Mouse (Mus musculus): ENCODE measurements at regions not wholly inside any gene's neighbourhood (a gene's known extent, or its start where the extent isn't known, plus 50 kb on each side); places are given as distances from the start of the nearest gene placed in this dataset.

DNA sequence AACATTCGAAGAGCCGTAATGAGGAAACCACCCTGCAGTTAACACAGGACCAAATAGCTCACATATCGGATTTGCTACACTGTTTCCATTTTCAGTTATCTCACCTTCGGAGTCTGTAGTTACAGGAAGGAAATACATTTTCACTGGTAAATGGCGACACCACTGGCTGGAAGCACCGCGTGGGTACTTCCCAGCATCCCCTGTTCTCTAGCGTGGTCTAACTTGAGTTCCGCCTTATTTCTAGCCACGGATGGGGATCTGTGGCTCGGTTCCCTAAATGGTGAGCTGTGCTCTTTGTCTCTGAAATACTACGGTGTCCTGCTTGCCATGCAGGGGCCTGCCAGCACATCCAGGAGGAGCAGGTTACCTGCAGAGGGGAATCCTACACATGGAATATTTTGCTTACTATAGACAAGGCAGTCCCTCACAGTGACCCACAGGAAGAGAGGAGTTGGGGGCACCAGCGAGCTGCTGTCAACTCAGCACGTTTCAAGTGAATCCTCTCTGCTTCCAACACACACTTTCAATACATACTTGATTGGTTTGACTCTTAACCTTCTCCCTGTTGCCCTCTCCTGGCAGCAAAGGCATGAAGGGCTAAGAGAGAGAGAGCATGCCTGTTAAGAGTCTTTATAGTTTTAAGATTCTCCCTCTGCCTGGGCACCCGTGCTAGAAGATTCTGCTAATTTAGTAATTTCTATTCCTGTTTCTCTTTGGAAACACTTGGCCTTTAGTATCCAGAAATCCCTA is 78.9 kb upstream of the Tmem150c start:
- H3K4me2 ChIP-seq (replicated peaks), result no peak overlapping the region
- H3K27ac ChIP-seq, result no peak overlapping the region
- no peak for ATAC-seq

DNA sequence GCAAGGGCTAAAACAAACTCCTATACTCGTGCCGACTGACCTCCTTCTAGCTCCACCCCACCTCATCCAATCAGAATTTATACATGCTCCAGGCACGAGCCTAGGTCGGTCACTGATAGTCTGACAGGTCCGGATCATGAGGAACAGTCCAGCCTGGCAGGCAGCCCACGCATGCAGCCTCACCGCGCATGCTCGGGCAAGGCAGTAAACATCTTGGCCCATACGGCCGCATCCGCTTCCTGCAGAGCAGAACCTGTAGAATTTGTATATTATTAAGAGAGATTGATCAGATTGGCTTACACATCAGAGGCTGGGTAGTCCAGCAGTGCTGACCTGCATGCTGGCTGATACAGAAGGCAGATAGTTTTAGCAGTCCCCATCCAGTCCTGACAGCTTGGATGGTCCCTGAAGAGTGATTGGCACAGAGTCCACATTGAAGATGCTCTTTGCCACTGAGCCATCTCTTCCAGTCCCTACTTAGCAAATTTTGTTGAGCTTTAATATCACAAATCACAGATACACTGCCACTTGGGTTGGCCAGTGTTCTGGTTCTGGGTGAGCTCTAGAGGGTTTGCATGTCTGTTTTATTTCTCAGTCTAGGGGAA is 78.2 kb upstream of the Tmem150c start:
- H3K27me3 ChIP-seq (replicated peaks), result no peaks in the 10 kb centered on the region
- no peaks in the 10 kb centered on the region for H3K4me1 ChIP-seq (replicated peaks)
- H3K9me3 ChIP-seq, result no peaks in the 10 kb centered on the region
- H3K27ac ChIP-seq, result no peak overlapping the region
- 88% methylated on average over 12 of the region's 12 CpGs for WGBS
- no peak overlapping the region for H3K9ac ChIP-seq
- no peak overlapping the region for H3K4me2 ChIP-seq (replicated peaks)
- H3K36me3 ChIP-seq, result no peaks in the 10 kb centered on the region
- no peak for ATAC-seq
- H3K4me3 ChIP-seq (replicated peaks), result no peak overlapping the region

More for the DNA sequence above, 78.9 kb upstream of the Tmem150c start:
- Histone ChIP-seq H3K27me3 (replicated peaks) (no peaks in the 10 kb centered on the region), H3K9ac (no peak overlapping the region), H3K36me3 (no peaks in the 10 kb centered on the region), H3K9me3 (no peaks in the 10 kb centered on the region), H3K4me3 (replicated peaks) (no peak overlapping the region), H3K4me1 (replicated peaks) (no peaks in the 10 kb centered on the region)
- 82% methylated on average over 15 of the region's 15 CpGs for WGBS

DNA sequence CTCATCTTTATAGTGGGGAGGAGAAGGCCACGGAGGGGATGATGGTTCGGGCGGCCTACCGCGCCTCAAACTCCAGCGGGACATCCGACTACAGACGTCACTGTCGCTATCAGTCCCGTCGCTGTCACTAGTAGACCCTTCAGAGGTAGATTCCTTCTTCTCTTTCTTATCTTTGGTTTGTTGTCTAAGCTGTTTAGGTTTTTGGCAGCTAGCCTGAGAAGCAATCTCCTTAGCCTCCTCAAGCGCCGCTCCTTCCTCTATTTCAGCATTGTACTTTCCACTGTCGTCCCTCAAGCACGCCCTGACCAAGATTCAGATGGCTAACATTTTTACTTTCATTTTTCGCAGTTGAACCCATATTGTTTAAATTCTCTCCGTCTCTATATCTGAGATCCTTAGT is 76.7 kb upstream of the Tmem150c start:
- no peak overlapping the region for H3K4me3 ChIP-seq (replicated peaks)
- H3K4me2 ChIP-seq (replicated peaks), result no peak overlapping the region
- no peaks in the 10 kb centered on the region for H3K36me3 ChIP-seq
- no peaks in the 10 kb centered on the region for H3K27me3 ChIP-seq (replicated peaks)
- H3K9ac ChIP-seq, result no peak overlapping the region
- whole genome bisulfite sequencing, result 91% methylated on average over 17 of the region's 17 CpGs
- H3K4me1 ChIP-seq (replicated peaks), result no peaks in the 10 kb centered on the region
- H3K9me3 ChIP-seq, result no peaks in the 10 kb centered on the region
- ATAC-seq, result no peak
- H3K27ac ChIP-seq, result no peak overlapping the region

- H3K4me2 ChIP-seq (replicated peaks), result no peak overlapping the region
- no peak overlapping the region for H3K27ac ChIP-seq
- H3K4me1 ChIP-seq (replicated peaks), result no peaks in the 10 kb centered on the region
- no peak overlapping the region for H3K4me3 ChIP-seq (replicated peaks)
- H3K27me3 ChIP-seq (replicated peaks), result no peaks in the 10 kb centered on the region
- no peaks in the 10 kb centered on the region for H3K9me3 ChIP-seq
- ATAC-seq, result no peak
- H3K36me3 ChIP-seq, result no peaks in the 10 kb centered on the region
- H3K9ac ChIP-seq, result no peak overlapping the region
- 84% methylated on average over 7 of the region's 7 CpGs for WGBS
These were observed 72.5 kb upstream of the Tmem150c start for GRCm38 (mm10) chr5:100232076-100232475.

DNA sequence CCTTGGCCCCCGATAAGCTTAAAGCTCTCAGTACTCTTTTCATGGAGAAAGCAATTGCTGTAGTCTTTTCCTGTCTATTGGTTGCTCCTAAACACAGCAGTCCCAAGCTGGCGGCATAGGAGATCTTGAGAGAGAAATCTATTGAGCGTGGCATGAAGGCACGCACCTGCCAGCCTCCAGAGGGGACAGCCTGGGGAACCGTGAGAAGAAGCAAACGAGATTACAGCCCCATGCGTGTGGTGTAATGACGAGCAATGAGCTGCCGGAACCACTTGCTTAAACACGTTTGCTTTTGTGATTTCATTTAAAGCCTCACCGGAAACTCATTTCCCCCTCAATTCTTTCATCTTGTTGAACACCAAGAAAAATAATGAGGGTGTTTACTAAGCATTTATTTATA is 72.0 kb upstream of the Tmem150c start:
- no peaks in the 10 kb centered on the region for H3K9me3 ChIP-seq
- H3K36me3 ChIP-seq, result no peaks in the 10 kb centered on the region
- WGBS, result 71% methylated on average over 11 of the region's 11 CpGs
- no peak overlapping the region for H3K9ac ChIP-seq
- no peak overlapping the region for H3K4me2 ChIP-seq (replicated peaks)
- ATAC-seq, result no peak
- H3K4me1 ChIP-seq (replicated peaks), result no peaks in the 10 kb centered on the region
- no peaks in the 10 kb centered on the region for H3K27me3 ChIP-seq (replicated peaks)
- no peak overlapping the region for H3K27ac ChIP-seq
- no peak overlapping the region for H3K4me3 ChIP-seq (replicated peaks)

DNA sequence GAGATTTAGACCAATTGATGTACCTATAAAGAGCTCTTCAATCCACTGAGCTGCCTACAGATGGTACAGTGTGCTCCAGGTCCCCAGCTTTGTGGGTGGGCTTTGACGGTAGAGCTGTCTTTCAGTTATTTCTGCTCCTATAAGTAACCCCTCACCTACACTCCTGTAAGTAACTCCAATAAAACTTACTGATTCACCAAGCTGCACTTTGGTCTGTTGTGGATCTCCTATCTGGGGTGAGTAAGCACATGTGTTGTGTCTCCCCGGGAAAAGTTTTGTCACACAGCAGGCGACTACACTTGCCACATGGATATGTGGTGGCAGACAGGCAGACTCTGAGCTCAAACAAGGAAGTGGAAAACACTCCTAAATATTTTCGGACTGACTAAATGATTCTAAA is 70.4 kb upstream of the Tmem150c start:
- peak; percentile 67 for ATAC-seq
- WGBS, result 65% methylated on average over 4 of the region's 4 CpGs
- Histone ChIP-seq H3K4me3 (replicated peaks) (no peak overlapping the region), H3K4me1 (replicated peaks) (peaks cover 4% of the 10 kb centered on the region; the same call in 1 of the 2 replicates), H3K4me2 (replicated peaks) (no peak overlapping the region), H3K27me3 (replicated peaks) (no peaks in the 10 kb centered on the region), H3K9me3 (no peaks in the 10 kb centered on the region), H3K36me3 (no peaks in the 10 kb centered on the region), H3K9ac (no peak overlapping the region), H3K27ac (no peak overlapping the region)

DNA sequence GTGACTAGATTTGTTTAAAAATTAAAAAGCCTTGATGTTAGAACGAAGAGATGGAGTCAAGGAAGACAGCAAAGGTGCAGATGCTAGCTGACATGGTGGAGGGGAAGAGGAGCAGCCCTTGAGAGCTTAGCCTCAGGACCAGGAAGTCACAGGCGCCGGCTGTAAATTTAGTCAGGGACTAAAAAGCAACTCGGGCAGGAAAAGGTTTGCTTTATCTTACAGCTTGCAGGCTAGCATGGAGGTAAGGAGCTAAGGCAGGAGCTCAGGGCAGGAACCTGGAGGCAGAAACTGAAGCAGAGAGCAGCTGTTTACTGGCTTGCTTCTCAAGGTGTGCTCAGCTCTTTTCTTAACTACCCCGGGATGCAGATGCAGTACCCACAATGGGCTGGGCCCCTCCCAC is 68.3 kb upstream of the Tmem150c start:
- peaks cover 4% of the 10 kb centered on the region; the same call in 1 of the 2 replicates for H3K4me1 ChIP-seq (replicated peaks)
- H3K4me3 ChIP-seq (replicated peaks), result no peak overlapping the region
- no peak overlapping the region for H3K9ac ChIP-seq
- H3K27me3 ChIP-seq (replicated peaks), result no peaks in the 10 kb centered on the region
- WGBS, result 52% methylated on average over 5 of the region's 5 CpGs
- H3K27ac ChIP-seq, result no peak overlapping the region
- no peak for ATAC-seq
- no peaks in the 10 kb centered on the region for H3K36me3 ChIP-seq
- H3K9me3 ChIP-seq, result no peaks in the 10 kb centered on the region
- no peak overlapping the region for H3K4me2 ChIP-seq (replicated peaks)

DNA sequence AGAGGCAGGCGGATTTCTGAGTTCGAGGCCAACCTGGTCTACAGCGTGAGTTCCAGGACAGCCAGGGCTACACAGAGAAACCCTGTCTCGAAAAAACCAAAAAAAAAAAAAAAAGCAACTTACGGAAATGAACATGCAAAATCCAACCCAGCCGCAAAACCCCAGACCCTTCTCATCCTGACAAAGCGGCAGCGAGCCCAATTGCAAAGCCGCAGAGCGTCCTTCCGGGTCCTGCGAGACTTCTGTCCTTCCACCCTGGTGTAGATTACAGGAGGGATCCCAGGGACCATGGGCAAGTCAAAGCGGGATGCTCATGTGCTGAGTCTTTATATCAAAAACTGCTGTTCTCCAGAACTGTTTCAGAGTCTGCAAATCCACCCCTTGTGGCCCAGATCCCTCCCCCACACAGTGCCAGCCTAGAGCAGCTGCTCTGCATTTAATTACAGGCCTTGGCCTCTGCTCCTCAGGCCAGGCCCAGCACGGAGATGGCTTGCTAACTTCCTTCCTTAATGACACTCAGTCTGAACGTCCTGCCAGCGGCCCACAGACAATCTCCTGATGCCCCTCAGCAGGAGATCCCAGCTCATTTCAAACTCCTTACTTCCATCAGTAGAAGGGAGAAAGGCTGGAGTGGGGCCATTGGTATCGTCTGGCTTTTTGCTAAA is 67.1 kb upstream of the Tmem150c start:
- Histone ChIP-seq H3K4me3 (replicated peaks) (no peak overlapping the region), H3K4me1 (replicated peaks) (peaks cover 4% of the 10 kb centered on the region; the same call in 1 of the 2 replicates), H3K9me3 (no peaks in the 10 kb centered on the region), H3K4me2 (replicated peaks) (no peak overlapping the region), H3K27me3 (replicated peaks) (no peaks in the 10 kb centered on the region), H3K9ac (no peak overlapping the region), H3K27ac (no peak overlapping the region), H3K36me3 (no peaks in the 10 kb centered on the region)
- ATAC-seq, result no peak
- WGBS, result 78% methylated on average over 17 of the region's 17 CpGs

DNA sequence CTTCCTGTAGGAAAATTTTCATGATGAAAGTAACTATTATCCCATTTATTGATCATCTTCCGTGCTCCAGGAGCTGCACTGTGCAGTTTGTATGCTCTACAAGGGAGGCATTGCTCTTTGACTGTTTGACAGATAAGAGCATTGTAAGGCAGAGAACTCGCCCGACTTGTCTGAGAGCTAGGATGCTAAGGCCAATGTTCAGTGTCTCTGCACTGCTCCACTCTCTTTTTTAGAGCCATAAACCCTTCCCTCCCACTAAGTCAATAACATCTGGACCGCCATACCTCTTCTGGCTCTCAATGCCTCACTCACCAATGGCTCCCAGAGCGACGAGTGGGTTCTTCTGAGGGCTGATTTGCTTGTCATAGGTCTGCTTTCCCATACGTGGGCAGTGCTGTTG is 65.9 kb upstream of the Tmem150c start:
- Histone ChIP-seq H3K9ac (no peak overlapping the region), H3K27me3 (replicated peaks) (no peaks in the 10 kb centered on the region), H3K27ac (no peak overlapping the region), H3K36me3 (no peaks in the 10 kb centered on the region), H3K4me1 (replicated peaks) (peaks cover 4% of the 10 kb centered on the region; the same call in 1 of the 2 replicates), H3K4me3 (replicated peaks) (no peak overlapping the region), H3K4me2 (replicated peaks) (no peak overlapping the region), H3K9me3 (no peaks in the 10 kb centered on the region)
- ATAC-seq, result peak; percentile 84
- 55% methylated on average over 7 of the region's 7 CpGs for whole genome bisulfite sequencing

- H3K27ac ChIP-seq, result no peak overlapping the region
- H3K4me3 ChIP-seq (replicated peaks), result no peak overlapping the region
- H3K4me2 ChIP-seq (replicated peaks), result no peak overlapping the region
- H3K9me3 ChIP-seq, result no peaks in the 10 kb centered on the region
- peaks cover 4% of the 10 kb centered on the region; the same call in 1 of the 2 replicates for H3K4me1 ChIP-seq (replicated peaks)
- ATAC-seq, result peak; percentile 61
- H3K36me3 ChIP-seq, result no peaks in the 10 kb centered on the region
- 53% methylated on average over 10 of the region's 10 CpGs for WGBS
- no peak overlapping the region for H3K9ac ChIP-seq
- no peaks in the 10 kb centered on the region for H3K27me3 ChIP-seq (replicated peaks)
These were observed 65.3 kb upstream of the Tmem150c start for GRCm38 (mm10) chr5:100224773-100225363.

DNA sequence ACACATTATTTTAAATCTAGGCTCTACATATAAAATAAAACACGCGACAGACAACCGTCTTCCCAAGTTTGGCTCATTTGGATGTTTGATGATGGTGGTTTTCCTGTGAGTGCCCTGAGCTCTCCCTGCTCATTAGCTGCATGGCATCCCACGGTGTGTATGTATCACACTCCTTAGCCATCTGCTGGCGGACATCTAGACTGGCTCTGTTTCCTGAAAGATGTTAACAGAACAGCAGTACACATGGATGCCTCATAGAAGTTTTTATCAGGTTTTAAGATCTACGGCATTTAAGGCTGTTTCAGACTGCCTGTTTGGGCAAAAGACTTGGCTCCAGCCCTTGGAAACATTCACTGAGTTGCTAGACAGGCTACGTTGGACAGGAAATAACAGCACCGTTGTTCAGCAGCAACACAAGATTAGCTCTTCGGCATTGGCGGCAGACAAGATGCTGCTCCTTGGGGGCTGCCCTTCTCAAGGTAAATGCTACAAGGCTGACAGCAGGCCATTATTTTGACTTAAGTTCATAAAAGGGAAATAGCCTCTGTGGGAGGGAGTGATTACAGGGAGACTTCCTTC is 61.5 kb upstream of the Tmem150c start:
- Histone ChIP-seq H3K36me3 (no peaks in the 10 kb centered on the region), H3K9me3 (no peaks in the 10 kb centered on the region), H3K4me1 (replicated peaks) (peaks cover 1% of the 10 kb centered on the region; the same call in 1 of the 2 replicates), H3K4me2 (replicated peaks) (no peak overlapping the region), H3K4me3 (replicated peaks) (no peak overlapping the region), H3K9ac (no peak overlapping the region), H3K27me3 (replicated peaks) (no peaks in the 10 kb centered on the region), H3K27ac (no peak overlapping the region)
- ATAC-seq, result no peak
- WGBS, result 60% methylated on average over 10 of the region's 10 CpGs

- H3K9ac ChIP-seq, result no peak overlapping the region
- H3K4me2 ChIP-seq (replicated peaks), result no peak overlapping the region
- no peaks in the 10 kb centered on the region for H3K9me3 ChIP-seq
- no peaks in the 10 kb centered on the region for H3K36me3 ChIP-seq
- no peaks in the 10 kb centered on the region for H3K4me1 ChIP-seq (replicated peaks)
- H3K27me3 ChIP-seq (replicated peaks), result no peaks in the 10 kb centered on the region
- no peak overlapping the region for H3K27ac ChIP-seq
- 85% methylated on average over 11 of the region's 11 CpGs for WGBS
- ATAC-seq, result no peak
- no peak overlapping the region for H3K4me3 ChIP-seq (replicated peaks)
These were observed 60.7 kb upstream of the Tmem150c start for GRCm38 (mm10) chr5:100220320-100220719.
